Mouse (Mus musculus) C2C12 (cell line): ENCODE results near the gene Zc3h12c.

ENCODE experiments used
- CEBPB ChIP-seq: IDR thresholded peaks from one replicate; pipeline ENCODE4 v1.6.1; 2011; ENCODE audit warnings: low read depth, mild to moderate bottlenecking, control low read depth, moderate library complexity
- CTCF ChIP-seq: IDR thresholded peaks from one replicate; pipeline ENCODE4 v1.5.1; 2011; ENCODE audit not compliant: control insufficient read depth, insufficient read depth, insufficient read length
- MAX ChIP-seq: IDR thresholded peaks from one replicate; pipeline ENCODE4 v1.6.1; 2011; ENCODE audit warnings: mild to moderate bottlenecking, control low read depth
- MYOD1 ChIP-seq: IDR thresholded peaks from one replicate; pipeline ENCODE4 v1.6.1; 2011; ENCODE audit warnings: low read depth; ENCODE audit not compliant: control insufficient read depth, insufficient read length
- USF1 ChIP-seq: IDR thresholded peaks from one replicate; pipeline ENCODE4 v1.6.1; 2011; ENCODE audit warnings: low read depth, mild to moderate bottlenecking, control low read depth, moderate library complexity

DNA sequence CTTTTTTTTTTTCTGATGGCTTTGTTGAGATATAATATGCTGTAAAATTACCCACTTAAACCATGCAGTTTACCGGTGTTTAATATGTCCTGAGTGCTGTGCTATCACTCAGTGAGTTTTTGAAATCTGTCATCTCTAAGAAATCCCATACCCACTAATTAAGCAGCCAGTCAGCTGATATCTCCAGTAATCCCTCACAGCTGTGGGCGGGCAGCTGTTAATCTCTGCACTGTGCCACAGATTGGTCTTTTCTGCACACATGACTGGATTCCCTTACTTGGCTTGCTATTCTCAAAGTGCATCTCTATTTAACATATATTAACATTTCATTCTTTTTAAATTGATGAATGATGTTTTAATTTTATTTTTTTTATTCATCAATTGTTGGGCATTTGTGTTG is 92.3 kb downstream of the Zc3h12c start:
- TF ChIP-seq CTCF (no peak), CEBPB (no peak), MYOD1 (no peak), MAX (no peak), USF1 (no peak)
